Mouse (Mus musculus) cerebellum, adult 2 months (tissue): ENCODE measurements around the gene Gpd2.

Experiments used
- CTCF ChIP-seq: fragments of 200-500 bp; IDR thresholded peaks from 2 replicates; pipeline ENCODE4 v1.5.1; 2011; ENCODE audit warnings: low read depth, mild to moderate bottlenecking, control low read depth, low read length, moderate library complexity, borderline replicate concordance; ENCODE audit not compliant: insufficient read depth
- POLR2A ChIP-seq: fragments of 200-500 bp; IDR thresholded peaks from 2 replicates; pipeline ENCODE4 v1.6.1; 2011; ENCODE audit warnings: low read length, control low read depth, borderline replicate concordance; ENCODE audit not compliant: insufficient read depth

DNA sequence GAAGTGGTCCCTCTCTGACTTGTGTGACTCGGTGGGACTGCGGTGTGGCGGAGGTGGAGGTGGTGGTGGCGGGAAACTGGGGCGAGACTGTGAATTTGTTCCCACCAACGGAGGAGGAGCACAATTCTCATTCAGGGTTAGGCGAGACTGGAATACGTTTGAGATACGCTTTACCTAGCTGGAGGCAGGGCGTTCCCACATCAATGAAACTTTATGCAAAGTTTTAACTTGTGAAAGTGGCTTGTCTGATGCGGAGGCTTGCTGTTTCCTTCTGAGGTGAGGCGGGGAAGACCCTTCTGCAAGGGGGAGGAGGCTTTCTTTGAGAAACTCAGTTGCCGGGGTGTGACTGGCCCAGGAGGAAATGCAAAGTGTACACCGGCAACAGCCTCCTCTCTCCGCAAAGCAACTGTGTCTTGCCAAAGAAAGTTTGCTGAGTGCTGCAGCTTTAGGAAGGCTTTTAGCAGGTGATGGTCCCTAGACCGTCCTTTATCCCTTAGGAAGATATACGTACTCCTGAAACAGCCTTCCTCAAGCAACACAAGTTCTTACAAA is 1.3 kb downstream of the Gpd2 start:
- TF ChIP-seq CTCF (no peak), POLR2A (no peak)
